Mouse (Mus musculus) cerebellum, adult 18-20 months (tissue): ENCODE measurements around the gene Akap1.

ENCODE experiments used
- DNase-seq, 2 experiments: peaks; one replicate each; pipeline ENCODE4 v3.0.0; 2021

The Akap1 gene

GRCm38 (mm10) chr11:88873667-88874030 is 9.3 kb upstream of the Akap1 start:
- DNase-seq: no peak

GRCm38 (mm10) chr11:88873027-88873666 is 8.8 kb upstream of the Akap1 start:
- no peak for DNase-seq

- no peak for DNase-seq
Measured at GRCm38 (mm10) chr11:88869443-88869842, 5.1 kb upstream of the Akap1 start.

- DNase-seq: peak in 1 of 2 experiments; percentile 55
Measured at GRCm38 (mm10) chr11:88863904-88864457, 405 bp downstream of the Akap1 start.

GRCm38 (mm10) chr11:88863071-88863903 is 1.1 kb downstream of the Akap1 start:
- peak; percentile 26 to 29 for DNase-seq

GRCm38 (mm10) chr11:88862355-88862754 is 2.0 kb downstream of the Akap1 start:
- no peak for DNase-seq

GRCm38 (mm10) chr11:88861060-88861459 is 3.3 kb downstream of the Akap1 start:
- no peak for DNase-seq

- DNase-seq: peak; percentile 41 to 57
Measured at GRCm38 (mm10) chr11:88860641-88861040, 3.7 kb downstream of the Akap1 start.

GRCm38 (mm10) chr11:88857311-88858005 is 6.9 kb downstream of the Akap1 start:
- DNase-seq: no peak

GRCm38 (mm10) chr11:88856383-88856782 is 8.0 kb downstream of the Akap1 start:
- peak in 1 of 2 experiments; percentile 4 for DNase-seq

- DNase-seq: peak in 1 of 2 experiments; percentile 13
Measured at GRCm38 (mm10) chr11:88855795-88856194, 8.6 kb downstream of the Akap1 start.

- no peak for DNase-seq
Measured at GRCm38 (mm10) chr11:88853588-88853987, 10.8 kb downstream of the Akap1 start.

- no peak for DNase-seq
Measured at GRCm38 (mm10) chr11:88852806-88853205, 11.6 kb downstream of the Akap1 start.

- DNase-seq: peak; percentile 61 to 65
Measured at GRCm38 (mm10) chr11:88851049-88851825, 13.1 kb downstream of the Akap1 start.

- peak in 1 of 2 experiments; percentile 28 for DNase-seq
Measured at GRCm38 (mm10) chr11:88849732-88850131, 14.7 kb downstream of the Akap1 start.

- DNase-seq: peak; percentile 64 to 69
Measured at GRCm38 (mm10) chr11:88849284-88849683, 15.1 kb downstream of the Akap1 start.

- DNase-seq: peak; percentile 63 to 69
Measured at GRCm38 (mm10) chr11:88848590-88848989, 15.8 kb downstream of the Akap1 start.

- DNase-seq: no peak
Measured at GRCm38 (mm10) chr11:88847281-88848006, 16.9 kb downstream of the Akap1 start.

GRCm38 (mm10) chr11:88844384-88844783 is 20.0 kb downstream of the Akap1 start:
- DNase-seq: no peak

GRCm38 (mm10) chr11:88843305-88843704 is 21.1 kb downstream of the Akap1 start:
- no peak for DNase-seq

GRCm38 (mm10) chr11:88842315-88842975 is 21.9 kb downstream of the Akap1 start:
- DNase-seq: no peak
